In the genomic region with DNA sequence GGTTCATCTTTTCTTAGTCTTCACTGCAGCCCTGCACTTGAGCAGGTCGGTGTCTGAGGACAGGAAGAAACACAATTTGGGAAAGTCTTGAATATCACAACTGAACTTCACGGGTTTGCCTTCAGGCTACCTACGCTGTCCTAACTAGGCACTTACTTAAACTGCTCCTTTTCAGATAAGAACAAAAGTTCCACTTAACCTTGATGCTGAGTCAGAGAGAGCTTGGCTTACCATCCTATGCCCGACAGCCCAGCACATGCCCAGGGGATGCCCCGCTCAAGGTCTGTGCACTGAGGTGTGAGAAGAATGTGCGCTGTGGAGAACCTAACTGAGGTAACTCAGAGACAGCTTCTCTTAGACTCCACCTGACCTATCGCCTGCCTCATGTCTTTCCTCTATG, we compare ENCODE assay signal across 20 mouse cellular contexts.
A peak's percentile ranks its signal among the peaks of the same experiment; 100 is the strongest.
DNase-seq lines count a peak whose midpoint lies in the region; ATAC-seq and TF ChIP-seq lines count a peak whose summit lies in the region.
"Had no signal": no experiment of that assay in that cellular context is flagged by ENCODE, and none has a peak within 500 bp of the region (broad histone marks: within the 10 kb centered on the region; RNA-seq: fewer than 3 reads in every experiment).

No protein-coding gene starts in this region.

- H3K4me1 ChIP-seq in kidney, embryonic 15.5 days, result peaks cover 42% of the 10 kb centered on the region
- peaks cover 7% of the 10 kb centered on the region; the same call in 1 of the 2 replicates for H3K4me1 ChIP-seq in hindbrain, embryonic 12.5 days
- peaks cover 15% of the 10 kb centered on the region for H3K4me1 ChIP-seq in stomach, postnatal 0 days (replicated peaks; ENCODE audit: control insufficient read depth, insufficient read depth)
- H3K4me1 ChIP-seq: midbrain, embryonic 15.5 days; neural tube, embryonic 12.5 days had no signal

- no peak overlapping the region for H3K4me2 ChIP-seq in kidney, embryonic 15.5 days
- no peak overlapping the region for H3K4me2 ChIP-seq in hindbrain, embryonic 12.5 days (replicated peaks)
- no peak overlapping the region for H3K4me2 ChIP-seq in stomach, postnatal 0 days (replicated peaks; ENCODE audit: low read depth)
- H3K4me2 ChIP-seq: embryonic facial prominence, embryonic 15.5 days; forebrain, embryonic 15.5 days; heart, embryonic 11.5 days; midbrain, embryonic 15.5 days; neural tube, embryonic 12.5 days had no signal

- no peak for TF ChIP-seq CTCF in stomach, postnatal 0 days (IDR thresholded peaks at IDR 0.05; ENCODE audit: low read depth)

- no peak overlapping the region for H3K4me3 ChIP-seq in kidney, embryonic 15.5 days (replicated peaks)
- no peak overlapping the region for H3K4me3 ChIP-seq in hindbrain, embryonic 12.5 days
- no peak overlapping the region for H3K4me3 ChIP-seq in stomach, postnatal 0 days (ENCODE audit: low read depth, low read length)
- H3K4me3 ChIP-seq: embryonic facial prominence, embryonic 15.5 days; forebrain, embryonic 15.5 days; midbrain, embryonic 15.5 days; neural tube, embryonic 12.5 days had no signal

- no peaks in the 10 kb centered on the region for H3K9me3 ChIP-seq in kidney, embryonic 15.5 days (replicated peaks)
- H3K9me3 ChIP-seq in hindbrain, embryonic 12.5 days (replicated peaks), result no peaks in the 10 kb centered on the region
- H3K9me3 ChIP-seq in stomach, postnatal 0 days (ENCODE audit: control insufficient read depth, low read length), result no peaks in the 10 kb centered on the region
- H3K9me3 ChIP-seq: embryonic facial prominence, embryonic 15.5 days; forebrain, embryonic 15.5 days; midbrain, embryonic 15.5 days; neural tube, embryonic 12.5 days had no signal

- no peak overlapping the region for H3K27ac ChIP-seq in kidney, embryonic 15.5 days
- no peak overlapping the region for H3K27ac ChIP-seq in hindbrain, embryonic 12.5 days
- H3K27ac ChIP-seq in stomach, postnatal 0 days (replicated peaks), result no peak overlapping the region
- H3K27ac ChIP-seq: embryonic facial prominence, embryonic 15.5 days; forebrain, embryonic 15.5 days; kidney, postnatal 0 days; midbrain, embryonic 15.5 days; neural tube, embryonic 12.5 days had no signal

- no peaks in the 10 kb centered on the region for H3K27me3 ChIP-seq in kidney, embryonic 15.5 days
- no peaks in the 10 kb centered on the region for H3K27me3 ChIP-seq in hindbrain, embryonic 12.5 days
- no peaks in the 10 kb centered on the region for H3K27me3 ChIP-seq in stomach, postnatal 0 days (ENCODE audit: control insufficient read depth, insufficient read depth, low read length)
- H3K27me3 ChIP-seq: embryonic facial prominence, embryonic 15.5 days; forebrain, embryonic 15.5 days; midbrain, embryonic 15.5 days; neural tube, embryonic 12.5 days had no signal

- TF ChIP-seq EP300 in stomach, postnatal 0 days (optimal IDR thresholded peaks at IDR 0.05), result no peak

- peak; percentile 66 for DNase-seq in kidney, adult 11 months
- peak; percentile 6 to 22 for DNase-seq in B cell, adult 2 months
- peak; percentile 50 to 59 for DNase-seq in adrenal gland, postnatal 36 days
- no peak for DNase-seq in stomach, postnatal 0 days (ENCODE audit: low spot score)
- DNase-seq: cerebellum, adult 11-12 months; heart, postnatal 4 days; layer of hippocampus, postnatal 36 days; left cerebral cortex, postnatal 4 days; lung, adult 2 months; spleen, adult 18-20 months had no signal

- H3K9ac ChIP-seq in kidney, embryonic 15.5 days, result no peak overlapping the region
- H3K9ac ChIP-seq in hindbrain, embryonic 12.5 days, result no peak overlapping the region
- H3K9ac ChIP-seq in stomach, postnatal 0 days (ENCODE audit: low read length), result no peak overlapping the region
- H3K9ac ChIP-seq: embryonic facial prominence, embryonic 15.5 days; forebrain, embryonic 15.5 days; midbrain, embryonic 15.5 days; neural tube, embryonic 12.5 days had no signal

- no peaks in the 10 kb centered on the region for H3K36me3 ChIP-seq in kidney, embryonic 15.5 days
- 0 out of 2 replicates have a peak, but pooled peaks cover 3% of the 10 kb centered on the region for H3K36me3 ChIP-seq in hindbrain, embryonic 12.5 days
- no peaks in the 10 kb centered on the region for H3K36me3 ChIP-seq in stomach, postnatal 0 days (ENCODE audit: control insufficient read depth, insufficient read depth, low read length)
- H3K36me3 ChIP-seq: embryonic facial prominence, embryonic 15.5 days; forebrain, embryonic 15.5 days had no signal

- ATAC-seq in kidney, embryonic 15.5 days (replicated peaks; ENCODE audit: low FRiP score), result no peak
- ATAC-seq in megakaryocyte-erythroid progenitor cell, adult 5-6 weeks (replicated peaks; ENCODE audit: low FRiP score, low TSS enrichment, poor library complexity, severe bottlenecking), result 0 out of 2 replicates have a peak, but pooled peaks have one; percentile 6
- ATAC-seq in hindbrain, embryonic 12.5 days (ENCODE audit: low FRiP score), result no peak
- no peak for ATAC-seq in stomach, postnatal 0 days (ENCODE audit: low FRiP score, low TSS enrichment)
- no peak for ATAC-seq in erythroblast, adult 5-6 weeks (replicated peaks; ENCODE audit: low FRiP score, poor library complexity, severe bottlenecking)
- ATAC-seq: forebrain, embryonic 15.5 days; midbrain, embryonic 15.5 days had no signal

- 78% methylated on average over 7 of the region's 7 CpGs for WGBS in kidney, embryonic 15.5 days
- WGBS in hindbrain, embryonic 12.5 days, result 95% methylated on average over 7 of the region's 7 CpGs
- WGBS in stomach, postnatal 0 days, result 85% methylated on average over 7 of the region's 7 CpGs
